Comparison of ENCODE assay signal across 11 mouse cellular contexts in the genomic region with DNA sequence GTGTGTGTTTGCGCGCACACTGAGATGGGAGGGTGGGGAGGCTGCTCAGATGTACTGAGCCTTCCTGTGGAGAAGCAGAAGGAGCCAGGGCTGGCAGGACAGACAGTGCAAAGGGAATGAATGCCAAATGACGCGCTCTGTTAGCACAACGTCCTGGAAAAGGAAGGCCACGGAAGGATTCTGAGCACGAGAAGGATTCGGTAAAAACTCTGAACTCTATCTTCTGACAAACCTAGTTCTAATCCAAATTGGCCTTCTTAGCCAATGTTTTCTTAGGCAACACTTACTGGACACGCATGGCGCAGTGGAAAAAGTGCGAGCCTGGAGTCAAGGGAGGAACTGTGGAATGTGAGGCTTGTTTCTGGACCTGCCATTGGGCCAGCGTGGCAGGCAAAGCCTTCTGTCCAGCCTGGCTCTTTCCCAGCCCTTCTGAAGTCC.
DNase-seq lines count a peak whose midpoint lies in the region; ATAC-seq and TF ChIP-seq lines count a peak whose summit lies in the region.
"Had no signal": no experiment of that assay in that cellular context is flagged by ENCODE, and none has a peak within 500 bp of the region (broad histone marks: within the 10 kb centered on the region; RNA-seq: fewer than 3 reads in every experiment).

No protein-coding gene starts in this region.

- WGBS in heart, adult 2 months: 66% methylated on average over 12 of the region's 12 CpGs
- WGBS in heart, embryonic 11.5 days (ENCODE audit: insufficient replicate concordance): 73% methylated on average over 12 of the region's 12 CpGs
- 89% methylated on average over 12 of the region's 12 CpGs for WGBS in limb, embryonic 10.5 days
- WGBS in neural tube, embryonic 15.5 days: 77% methylated on average over 10 of the region's 12 CpGs
- 76% methylated on average over 10 of the region's 12 CpGs for WGBS in liver, embryonic 12.5 days (ENCODE audit: insufficient replicate concordance)

- H3K4me1 ChIP-seq in heart, adult 2 months (ENCODE audit: control insufficient read depth, insufficient read depth, low read length): no peaks in the 10 kb centered on the region
- no peaks in the 10 kb centered on the region for H3K4me1 ChIP-seq in heart, embryonic 11.5 days (ENCODE audit: control insufficient read depth, insufficient read depth, low read length)
- H3K4me1 ChIP-seq in limb, embryonic 10.5 days: peaks cover 9% of the 10 kb centered on the region
- H3K4me1 ChIP-seq in neural tube, embryonic 15.5 days: no peaks in the 10 kb centered on the region
- H3K4me1 ChIP-seq in liver, embryonic 12.5 days: no peaks in the 10 kb centered on the region

- intact Hi-C loops in heart, adult 2 months (cut with DNase I): no loop called here

- no peak for TF ChIP-seq CTCF in heart, adult 2 months (IDR thresholded peaks at IDR 0.05)

- no peak for TF ChIP-seq POLR2A in heart, adult 2 months (IDR thresholded peaks at IDR 0.05; ENCODE audit: insufficient read depth, low read depth, low read length)

- no peak overlapping the region for H3K4me2 ChIP-seq in heart, embryonic 11.5 days
- no peak overlapping the region for H3K4me2 ChIP-seq in neural tube, embryonic 15.5 days
- H3K4me2 ChIP-seq in liver, embryonic 12.5 days: no peak overlapping the region
- H3K4me2 ChIP-seq: midbrain, embryonic 11.5 days had no signal

- no peaks in the 10 kb centered on the region for H3K79me2 ChIP-seq in heart, adult 2 months (replicated peaks; ENCODE audit: control insufficient read depth, insufficient read depth, low read length)

- TF ChIP-seq EP300 in heart, adult 2 months (IDR thresholded peaks at IDR 0.05; ENCODE audit: insufficient read depth, low read depth, low read length): 0 out of 2 replicates have a peak, but pooled peaks have one; percentile 19

- ATAC-seq in heart, embryonic 11.5 days (replicated peaks; ENCODE audit: insufficient number of reproducible peaks, low FRiP score, low TSS enrichment): no peak
- ATAC-seq in common myeloid progenitor, adult 5-6 weeks (replicated peaks; ENCODE audit: low read depth, poor library complexity, severe bottlenecking): peak; percentile 39; the same call in 1 of the 2 replicates
- no peak for ATAC-seq in frontal cortex, adult (ENCODE audit: low TSS enrichment)
- no peak for ATAC-seq in neural tube, embryonic 15.5 days (ENCODE audit: low FRiP score)
- no peak for ATAC-seq in liver, embryonic 12.5 days
- ATAC-seq: forebrain, embryonic 16.5 days had no signal

- H3K27me3 ChIP-seq in heart, adult 2 months (ENCODE audit: control insufficient read depth, insufficient read depth, low read length): no peaks in the 10 kb centered on the region
- H3K27me3 ChIP-seq in heart, embryonic 11.5 days (ENCODE audit: control insufficient read depth, insufficient read depth, low read length): no peaks in the 10 kb centered on the region
- no peaks in the 10 kb centered on the region for H3K27me3 ChIP-seq in limb, embryonic 10.5 days (ENCODE audit: low read depth, poor library complexity, severe bottlenecking)
- H3K27me3 ChIP-seq in neural tube, embryonic 15.5 days (replicated peaks): no peaks in the 10 kb centered on the region
- H3K27me3 ChIP-seq in liver, embryonic 12.5 days (replicated peaks): no peaks in the 10 kb centered on the region

- DNase-seq in heart, adult 2 months: peak; percentile 21 to 56
- peak; percentile 1 to 18 for DNase-seq in adrenal gland, postnatal 36 days
- no peak for DNase-seq in limb, embryonic 10.5 days (ENCODE audit: low spot score)
- DNase-seq: kidney, postnatal 4 days had no signal

- H3K27ac ChIP-seq in heart, adult 2 months: no peak overlapping the region
- no peak overlapping the region for H3K27ac ChIP-seq in heart, embryonic 11.5 days (ENCODE audit: low read depth, low read length)
- peak overlapping the region; percentile 30; the same call in 1 of the 2 replicates for H3K27ac ChIP-seq in limb, embryonic 10.5 days
- H3K27ac ChIP-seq in neural tube, embryonic 15.5 days (replicated peaks): no peak overlapping the region
- no peak overlapping the region for H3K27ac ChIP-seq in liver, embryonic 12.5 days

- no peak overlapping the region for H3K9ac ChIP-seq in heart, adult 2 months (ENCODE audit: low read depth, low read length)
- H3K9ac ChIP-seq in heart, embryonic 11.5 days (ENCODE audit: low read depth, low read length): no peak overlapping the region
- H3K9ac ChIP-seq in neural tube, embryonic 15.5 days (replicated peaks): no peak overlapping the region
- H3K9ac ChIP-seq in liver, embryonic 12.5 days: no peak overlapping the region

- H3K36me3 ChIP-seq in heart, adult 2 months (ENCODE audit: control insufficient read depth, insufficient read depth, low read length): no peaks in the 10 kb centered on the region
- H3K36me3 ChIP-seq in heart, embryonic 11.5 days (ENCODE audit: control insufficient read depth, insufficient read depth, low read length): no peaks in the 10 kb centered on the region
- H3K36me3 ChIP-seq in limb, embryonic 10.5 days: no peaks in the 10 kb centered on the region
- no peaks in the 10 kb centered on the region for H3K36me3 ChIP-seq in neural tube, embryonic 15.5 days
- H3K36me3 ChIP-seq in liver, embryonic 12.5 days: no peaks in the 10 kb centered on the region

- no peaks in the 10 kb centered on the region for H3K9me3 ChIP-seq in heart, embryonic 11.5 days (replicated peaks; ENCODE audit: control insufficient read depth, low read length)
- no peaks in the 10 kb centered on the region for H3K9me3 ChIP-seq in limb, embryonic 10.5 days (replicated peaks)
- H3K9me3 ChIP-seq in neural tube, embryonic 15.5 days (replicated peaks): no peaks in the 10 kb centered on the region
- no peaks in the 10 kb centered on the region for H3K9me3 ChIP-seq in liver, embryonic 12.5 days (replicated peaks)

- no peak overlapping the region for H3K4me3 ChIP-seq in heart, adult 2 months
- no peak overlapping the region for H3K4me3 ChIP-seq in heart, embryonic 11.5 days (ENCODE audit: low read depth, low read length)
- no peak overlapping the region for H3K4me3 ChIP-seq in limb, embryonic 10.5 days
- no peak overlapping the region for H3K4me3 ChIP-seq in neural tube, embryonic 15.5 days (replicated peaks)
- no peak overlapping the region for H3K4me3 ChIP-seq in liver, embryonic 12.5 days
